Mouse (Mus musculus) hindbrain, postnatal 0 days (tissue): ENCODE data around the gene Dhrs3. TPM values are rescaled to one million over a fixed set of nuclear protein-coding genes. Genes with fewer than 3 reads are reported as not detected.
A peak's percentile ranks its signal among the peaks of the same experiment; 100 is the strongest.

Experiments
- ATAC-seq: fragments of 200-750 bp; cut with Nextera tagmentation; 2 replicates; pipeline ENCODE4 v1.8.0; 2017; ENCODE audit warnings: mild to moderate bottlenecking, moderate TSS enrichment, moderate library complexity
- DNase-seq: peaks from one replicate; pipeline ENCODE4 v3.0.0-alpha.2; 2015; ENCODE audit warnings: low spot score
- H3K27ac ChIP-seq: fragments of 300-500 bp; sonication (generic); 2 replicates; pipeline ENCODE4 v1.5.1; 2014; ENCODE audit warnings: mild to moderate bottlenecking
- H3K27me3 ChIP-seq: fragments of 300-500 bp; sonication (generic); 2 replicates; pipeline ENCODE4 v1.6.1; 2014; ENCODE audit warnings: low read length, mixed read lengths; ENCODE audit not compliant: insufficient read depth
- H3K36me3 ChIP-seq: fragments of 300-500 bp; sonication (generic); 2 replicates; pipeline ENCODE4 v1.6.1; 2014; ENCODE audit warnings: low read length, mixed read lengths; ENCODE audit not compliant: insufficient read depth
- H3K4me1 ChIP-seq: fragments of 300-500 bp; sonication (generic); 2 replicates; pipeline ENCODE4 v1.6.1; 2014; ENCODE audit warnings: antibody characterized with exemption, low read length, mixed read lengths; ENCODE audit not compliant: insufficient read depth
- H3K4me2 ChIP-seq: fragments of 300-500 bp; sonication (generic); 2 replicates; pipeline ENCODE4 v1.6.1; 2014; ENCODE audit warnings: low read depth, mild to moderate bottlenecking, low read length, moderate library complexity, mixed read lengths
- H3K4me3 ChIP-seq: fragments of 300-500 bp; sonication (generic); 2 replicates; pipeline ENCODE4 v1.5.1; 2014; ENCODE audit warnings: low read length
- H3K9ac ChIP-seq: fragments of 300-500 bp; sonication (generic); replicated peaks from 2 replicates; pipeline ENCODE4 v1.6.1; 2014; ENCODE audit warnings: mild to moderate bottlenecking, low read length, moderate library complexity, mixed read lengths
- H3K9me3 ChIP-seq: fragments of 300-500 bp; sonication (generic); 2 replicates; pipeline ENCODE4 v1.6.1; 2016; ENCODE audit warnings: low read length, mixed read lengths
- CTCF ChIP-seq: IDR thresholded peaks from 2 replicates; pipeline ENCODE4 v1.5.1; 2016; ENCODE audit warnings: antibody characterized with exemption, control low read depth, low read depth
- WGBS: fragments of 180-500 bp; shearing (Covaris S2); extraction: QIAGEN DNeasy Blood & Tissue Kit; methylation state at CpG from one replicate; pipeline ENCODE4 v1.1.7; 2014; 5-methylcytosine and 5-hydroxymethylcytosine counted together
- polyA plus RNA-seq: library from polyadenylated mRNA; unstranded; fragments of >200 nt; fragmentation: Nextera tagmentation; extraction: Ambion mirVana; gene quantifications from 2 replicates; pipeline ENCODE4 v1.2.1, GENCODE M21; 2015
- total RNA-seq: library from RNA; depleted of rRNA; stranded (reverse); fragments of >200 nt; gene quantifications from 2 replicates; pipeline ENCODE4 v1.2.3, GENCODE M21; 2014

Gene Dhrs3
- total and polyA plus RNA-seq, 2 experiments from 2014 or later = 40.1 to 51.8 TPM

DNA sequence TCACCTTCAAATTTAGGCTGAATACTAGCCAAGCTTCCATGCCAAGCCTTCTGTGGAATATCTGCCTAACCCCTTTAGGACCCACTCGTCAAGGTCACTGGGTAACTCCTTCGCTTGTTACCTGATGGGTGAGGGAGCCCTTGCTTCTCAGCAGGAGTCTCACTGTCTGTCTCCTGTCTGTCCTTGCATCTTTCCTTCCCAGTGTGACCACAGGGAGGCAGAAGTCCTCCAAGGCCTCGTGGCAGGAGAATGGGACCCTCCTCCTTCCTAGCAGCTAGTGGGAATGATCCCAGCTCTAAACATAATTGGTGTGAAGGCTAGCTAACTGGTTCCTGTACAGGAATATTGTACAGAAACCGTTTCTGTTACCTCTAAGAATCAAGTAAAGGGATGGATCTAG is 24.5 kb downstream of the Dhrs3 start:
- Histone ChIP-seq H3K9me3 (no peaks in the 10 kb centered on the region), H3K27ac (no peak overlapping the region), H3K4me3 (no peak overlapping the region), H3K4me2 (no peak overlapping the region), H3K4me1 (no peaks in the 10 kb centered on the region), H3K27me3 (no peaks in the 10 kb centered on the region), H3K36me3 (peaks cover 5% of the 10 kb centered on the region; the same call in 1 of the 2 replicates), H3K9ac (no peak overlapping the region)
- no peak for DNase-seq
- ATAC-seq = no peak
- WGBS = 69% methylated on average over 4 of the region's 4 CpGs
- 0 out of 2 replicates have a peak, but pooled peaks have one; percentile 22 for TF ChIP-seq CTCF

DNA sequence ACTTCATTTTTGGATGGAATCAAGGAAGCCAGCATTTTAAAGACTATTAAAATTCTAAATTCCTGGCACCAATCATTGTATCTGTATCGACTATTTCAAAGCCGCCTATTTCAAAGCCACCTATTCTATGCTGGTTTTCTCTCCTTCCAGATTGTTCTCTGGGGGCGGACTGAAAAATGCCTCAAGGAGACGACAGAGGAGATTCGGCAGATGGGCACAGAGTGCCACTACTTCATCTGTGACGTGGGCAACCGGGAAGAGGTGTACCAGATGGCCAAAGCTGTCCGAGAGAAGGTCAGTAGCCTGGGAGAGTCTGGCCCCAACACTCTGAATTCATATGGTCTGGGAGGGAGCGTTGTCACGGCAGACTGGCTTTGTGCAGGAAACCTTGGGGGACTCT is 25.9 kb downstream of the Dhrs3 start:
- DNase-seq (no peak), ATAC-seq (no peak)
- WGBS = 76% methylated on average over 10 of the region's 10 CpGs
- H3K27me3 ChIP-seq = no peaks in the 10 kb centered on the region
- H3K4me1 ChIP-seq = no peaks in the 10 kb centered on the region
- no peaks in the 10 kb centered on the region for H3K9me3 ChIP-seq
- no peak overlapping the region for H3K9ac ChIP-seq
- H3K4me3 ChIP-seq = no peak overlapping the region
- no peak overlapping the region for H3K4me2 ChIP-seq
- TF ChIP-seq CTCF = no peak
- H3K27ac ChIP-seq = no peak overlapping the region
- peaks cover 5% of the 10 kb centered on the region; the same call in 1 of the 2 replicates for H3K36me3 ChIP-seq

DNA sequence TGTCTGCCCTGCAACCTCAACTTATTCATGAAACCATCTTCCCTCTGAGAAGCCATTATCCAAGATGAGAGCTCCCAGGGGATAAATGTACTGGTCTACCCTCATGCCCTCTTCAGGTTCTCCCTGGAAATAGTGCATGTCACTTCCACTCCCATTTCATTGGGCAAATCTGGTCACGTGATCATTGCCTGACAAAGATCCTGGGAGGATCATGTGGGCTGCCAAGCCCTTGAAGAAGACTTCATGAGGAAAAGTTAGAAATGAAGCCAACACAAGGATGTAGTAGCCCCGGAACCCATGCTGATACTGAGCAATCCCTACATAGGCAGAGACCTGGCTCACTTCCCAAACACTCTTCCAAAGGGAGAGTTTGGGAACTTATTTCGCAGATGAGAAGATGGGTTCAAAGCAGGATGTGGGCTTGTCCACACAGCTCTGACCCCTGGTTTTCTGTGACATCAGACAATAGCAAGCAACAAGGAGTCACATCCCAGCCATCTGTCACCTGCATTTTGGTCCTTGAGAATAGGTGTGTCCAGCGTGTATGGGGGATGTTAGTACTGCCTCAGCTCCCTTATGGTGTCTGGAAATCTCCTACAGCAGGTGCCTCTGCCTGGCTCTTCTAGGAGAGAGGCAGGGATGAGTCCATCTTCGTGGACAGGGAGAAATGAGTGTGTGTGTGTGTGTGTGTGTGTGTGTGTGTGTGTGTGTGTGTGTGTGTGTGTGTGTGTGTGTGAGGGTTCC is 36.2 kb downstream of the Dhrs3 start:
- Histone ChIP-seq H3K36me3 (0 out of 2 replicates have a peak, but pooled peaks cover 6% of the 10 kb centered on the region), H3K4me2 (no peak overlapping the region), H3K27me3 (no peaks in the 10 kb centered on the region), H3K9me3 (no peaks in the 10 kb centered on the region), H3K27ac (peak overlapping the region; percentile 72; the same call in 1 of the 2 replicates), H3K4me1 (no peaks in the 10 kb centered on the region), H3K4me3 (no peak overlapping the region), H3K9ac (no peak overlapping the region)
- ATAC-seq (no peak; the same call in 1 of the 2 replicates), DNase-seq (peak; percentile 12)
- TF ChIP-seq CTCF = no peak
- WGBS = 61% methylated on average over 5 of the region's 5 CpGs

DNA sequence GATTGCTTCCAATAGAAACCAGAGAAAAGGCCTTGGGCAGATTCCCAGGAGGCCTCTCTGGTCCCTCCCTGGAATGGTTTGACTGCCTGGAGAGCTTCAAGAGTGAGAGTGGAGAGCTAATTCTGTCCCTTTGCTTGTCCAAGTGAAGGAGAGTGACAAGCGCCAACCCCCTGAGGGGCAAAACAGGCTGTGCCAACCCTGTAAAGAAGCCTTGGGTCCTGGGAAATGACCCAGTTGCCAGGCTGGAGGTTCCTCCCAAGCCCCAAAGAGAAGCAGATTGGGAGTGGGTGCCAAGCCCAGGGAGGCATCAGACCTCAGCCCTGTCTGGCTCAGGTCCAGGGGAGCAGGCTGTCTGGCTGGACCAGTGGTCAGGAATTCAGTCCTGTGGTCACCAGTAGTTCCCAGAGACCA is 37.2 kb downstream of the Dhrs3 start:
- no peaks in the 10 kb centered on the region for H3K4me1 ChIP-seq
- H3K4me3 ChIP-seq = no peak overlapping the region
- H3K4me2 ChIP-seq = no peak overlapping the region
- no peaks in the 10 kb centered on the region for H3K9me3 ChIP-seq
- DNase-seq (peak; percentile 83), ATAC-seq (peak; percentile 82)
- no peak overlapping the region for H3K9ac ChIP-seq
- H3K27me3 ChIP-seq = no peaks in the 10 kb centered on the region
- peak overlapping the region; percentile 72 for H3K27ac ChIP-seq
- no peak for TF ChIP-seq CTCF
- 52% methylated on average over 1 of the region's 1 CpGs for WGBS
- H3K36me3 ChIP-seq = 0 out of 2 replicates have a peak, but pooled peaks cover 6% of the 10 kb centered on the region

DNA sequence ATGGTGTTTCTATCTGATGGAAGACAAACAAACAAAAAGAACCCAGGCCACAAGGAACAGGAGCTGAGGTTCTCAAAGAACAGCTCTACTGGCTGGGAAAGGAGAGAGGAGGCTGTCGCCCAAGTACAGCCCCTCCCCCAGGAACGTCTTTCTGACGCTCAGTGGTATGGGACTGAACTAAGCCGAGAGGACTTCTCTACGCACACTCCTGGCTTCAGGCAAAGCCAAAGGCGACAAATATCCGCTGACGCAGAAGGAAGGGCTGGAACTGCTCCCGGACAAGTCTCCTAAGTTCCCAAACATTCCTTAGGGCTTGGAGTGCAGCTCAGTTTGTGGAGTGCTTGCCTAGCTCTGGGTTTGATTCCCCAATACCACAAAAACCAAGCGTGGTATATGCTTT is 37.7 kb downstream of the Dhrs3 start:
- peak; percentile 62 for ATAC-seq

DNA sequence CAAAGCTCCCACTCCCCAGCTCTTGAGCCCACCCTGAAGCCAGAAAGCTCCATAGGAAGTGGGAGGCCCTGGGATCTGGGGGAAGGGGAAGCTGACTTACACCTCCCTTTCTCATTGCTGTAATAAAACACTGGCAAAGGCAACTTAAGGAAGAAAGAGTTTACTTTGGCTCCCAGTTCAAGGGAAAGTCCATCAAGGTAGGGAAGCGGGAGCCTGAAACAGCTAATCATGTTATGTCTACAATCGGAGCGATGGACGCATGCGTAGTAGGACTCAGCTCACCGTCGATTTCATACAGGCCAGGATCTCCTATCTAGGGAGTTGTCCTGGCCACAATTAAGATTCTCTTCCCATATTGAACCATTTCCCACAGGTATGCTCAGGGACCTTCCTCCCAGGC is 38.5 kb downstream of the Dhrs3 start:
- H3K4me2 ChIP-seq = no peak overlapping the region
- DNase-seq (no peak), ATAC-seq (no peak)
- no peak overlapping the region for H3K4me3 ChIP-seq
- no peaks in the 10 kb centered on the region for H3K27me3 ChIP-seq
- no peak overlapping the region for H3K9ac ChIP-seq
- no peaks in the 10 kb centered on the region for H3K9me3 ChIP-seq
- TF ChIP-seq CTCF = no peak
- no peaks in the 10 kb centered on the region for H3K4me1 ChIP-seq
- H3K27ac ChIP-seq = peak overlapping the region; percentile 72; the same call in 1 of the 2 replicates
- WGBS = 83% methylated on average over 7 of the region's 7 CpGs
- H3K36me3 ChIP-seq = 0 out of 2 replicates have a peak, but pooled peaks cover 6% of the 10 kb centered on the region

More for the DNA sequence above, 37.7 kb downstream of the Dhrs3 start:
- TF ChIP-seq CTCF = no peak
- no peaks in the 10 kb centered on the region for H3K27me3 ChIP-seq
- 30% methylated on average over 10 of the region's 10 CpGs for WGBS
- 0 out of 2 replicates have a peak, but pooled peaks cover 6% of the 10 kb centered on the region for H3K36me3 ChIP-seq
- H3K4me3 ChIP-seq = no peak overlapping the region
- H3K9me3 ChIP-seq = no peaks in the 10 kb centered on the region
- DNase-seq = peak; percentile 73
- no peak overlapping the region for H3K9ac ChIP-seq
- no peak overlapping the region for H3K4me2 ChIP-seq
- no peaks in the 10 kb centered on the region for H3K4me1 ChIP-seq
- peak overlapping the region; percentile 72 for H3K27ac ChIP-seq

DNA sequence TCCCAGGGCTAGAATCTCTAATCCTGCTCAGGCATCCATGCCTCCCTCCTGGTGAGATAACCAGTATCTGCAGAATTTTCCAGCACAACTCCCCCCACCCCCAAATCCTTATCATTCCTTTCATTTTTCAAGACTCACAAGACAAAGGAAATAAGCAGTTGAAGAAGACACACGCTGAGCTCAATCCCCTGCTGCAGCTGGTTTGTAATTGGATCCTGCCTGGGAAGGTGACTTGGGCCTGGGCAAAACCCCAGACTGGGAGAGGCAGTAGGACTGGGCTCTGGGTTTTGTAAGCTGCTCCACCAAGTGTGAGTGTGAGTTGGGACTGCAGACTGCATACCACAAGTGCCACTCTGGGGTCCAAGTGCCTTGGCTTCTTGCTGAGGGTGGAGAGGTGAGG is 41.9 kb downstream of the Dhrs3 start:
- Histone ChIP-seq H3K9ac (no peak overlapping the region), H3K27ac (no peak overlapping the region), H3K36me3 (no peaks in the 10 kb centered on the region), H3K4me2 (no peak overlapping the region), H3K9me3 (no peaks in the 10 kb centered on the region), H3K4me1 (no peaks in the 10 kb centered on the region), H3K27me3 (no peaks in the 10 kb centered on the region), H3K4me3 (no peak overlapping the region)
- DNase-seq = no peak
- TF ChIP-seq CTCF = no peak
- ATAC-seq = no peak
- 9% methylated on average over 1 of the region's 1 CpGs for WGBS
